Mouse (Mus musculus) CH12.LX (cell line): ENCODE data around the gene Slc37a3.
A peak's percentile ranks its signal among the peaks of the same experiment; 100 is the strongest.

Source experiments
- CHD2 ChIP-seq: IDR thresholded peaks from 2 replicates; pipeline ENCODE4 v1.6.1; 2011; ENCODE audit warnings: low read length, improper control_type of control experiment
- CTCF ChIP-seq, 2 experiments: IDR thresholded peaks in 1 of 2; conservative IDR thresholded peaks in 1 of 2; 2 replicates each; pipeline ENCODE4 v1.5.1; 2011 to 2012; ENCODE audit warnings: low read depth in 2 of 2, low read length in 2 of 2, improper control_type of control experiment in 1 of 2, inconsistent platforms in 1 of 2, mild to moderate bottlenecking in 1 of 2, moderate library complexity in 1 of 2
- EP300 ChIP-seq: IDR thresholded peaks from 2 replicates; pipeline ENCODE4 v1.6.1; 2011; ENCODE audit warnings: low read length, improper control_type of control experiment
- GABPA ChIP-seq: IDR thresholded peaks from 2 replicates; pipeline ENCODE4 v1.6.1; 2012; ENCODE audit warnings: low read depth, low read length, improper control_type of control experiment, inconsistent platforms; ENCODE audit not compliant: insufficient replicate concordance
- HCFC1 ChIP-seq: IDR thresholded peaks from 2 replicates; pipeline ENCODE4 v1.6.1; 2012; ENCODE audit warnings: low read depth, mild to moderate bottlenecking, inconsistent platforms, low read length, improper control_type of control experiment
- MAZ ChIP-seq: IDR thresholded peaks from 2 replicates; pipeline ENCODE4 v1.6.1; 2012; ENCODE audit warnings: low read depth, mild to moderate bottlenecking, inconsistent platforms, low read length, improper control_type of control experiment, moderate library complexity
- NELFE ChIP-seq: IDR thresholded peaks from 2 replicates; pipeline ENCODE4 v1.6.1; 2011; ENCODE audit warnings: low read depth, low read length, improper control_type of control experiment
- POLR2A ChIP-seq: IDR thresholded peaks from 2 replicates; pipeline ENCODE4 v1.6.1; 2011; ENCODE audit warnings: low read depth, mild to moderate bottlenecking, improper control_type of control experiment, low read length
- RCOR1 ChIP-seq: conservative IDR thresholded peaks from 2 replicates; pipeline ENCODE4 v1.6.1; 2012; ENCODE audit warnings: low read depth, mild to moderate bottlenecking, inconsistent platforms, low read length, improper control_type of control experiment
- USF1 ChIP-seq: IDR thresholded peaks from 2 replicates; pipeline ENCODE4 v1.6.1; 2014; ENCODE audit warnings: low read depth, mild to moderate bottlenecking, inconsistent platforms, low read length, improper control_type of control experiment
- ZKSCAN1 ChIP-seq: IDR thresholded peaks from 2 replicates; pipeline ENCODE4 v1.6.1; 2012; ENCODE audit warnings: low read depth, inconsistent platforms, low read length, improper control_type of control experiment, borderline replicate concordance
- ZMIZ1 ChIP-seq: IDR thresholded peaks from 2 replicates; pipeline ENCODE4 v1.6.1; 2012; ENCODE audit warnings: low read depth, mild to moderate bottlenecking, inconsistent platforms, low read length, improper control_type of control experiment

DNA sequence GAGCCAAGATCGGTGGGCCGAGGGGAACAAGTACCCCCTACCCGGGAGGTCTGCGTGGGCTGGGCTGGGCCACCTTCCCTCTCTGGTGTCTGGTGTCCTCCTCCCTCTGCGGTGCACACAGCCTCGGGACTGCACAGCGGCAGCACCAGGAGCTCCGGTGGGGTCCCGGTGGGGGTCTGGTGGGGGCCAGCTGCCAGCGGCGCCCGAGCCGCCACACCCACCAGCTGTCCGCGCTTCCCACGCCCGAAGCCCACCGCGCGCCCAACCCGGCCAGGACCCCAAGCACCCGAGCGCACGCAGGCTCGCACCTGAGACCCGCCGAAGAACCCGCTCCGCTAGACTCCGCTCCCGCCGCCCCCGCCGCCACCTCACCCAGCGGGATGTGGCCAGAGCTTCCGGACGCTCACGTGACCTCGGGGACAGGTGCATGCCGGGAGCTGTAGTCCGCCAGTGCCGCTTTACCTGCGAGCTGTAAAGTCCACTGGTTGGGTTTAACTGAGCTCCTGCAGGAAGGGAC is at the start of gene Slc37a3:
- peak; percentile 77; the same call in 1 of the 2 replicates for TF ChIP-seq POLR2A
- no peak; the same call in 1 of the 2 replicates for TF ChIP-seq NELFE
- no peak for TF ChIP-seq ZMIZ1
- no peak for TF ChIP-seq CTCF (conservative IDR thresholded peaks at IDR 0.05 in 1 of 2, IDR thresholded peaks at IDR 0.05 in 1 of 2; ENCODE audit: low read depth in 2 of 2, low read length in 2 of 2)
- peak; percentile 96 for TF ChIP-seq USF1
- TF ChIP-seq MAZ, result peak; percentile 76; the same call in 1 of the 2 replicates
- no peak for TF ChIP-seq RCOR1
- no peak for TF ChIP-seq CHD2
- peak; percentile 33; the same call in 1 of the 2 replicates for TF ChIP-seq GABPA
- no peak for TF ChIP-seq EP300
- no peak for TF ChIP-seq ZKSCAN1
- TF ChIP-seq HCFC1, result peak; percentile 98
